Mouse (Mus musculus): ENCODE measurements around the gene Agtpbp1. TPM values are rescaled to one million over a fixed set of nuclear protein-coding genes. Genes with fewer than 3 reads are reported as not detected.

The Agtpbp1 gene
- polyA plus RNA-seq, 1 experiment from 2014 or later: 7.5 TPM

Other genes starting within 250 kb of the Agtpbp1 start
- 23.8 and 26.5 TPM in 2 replicates for gene Naa35, start within 50 bp of the Agtpbp1 start, polyA plus RNA-seq (2015; fragmentation: Nextera tagmentation; extraction: Ambion mirVana)
- gene Golm1, start 90.6 kb upstream of the Agtpbp1 start, polyA plus RNA-seq (2015; fragmentation: Nextera tagmentation; extraction: Ambion mirVana): 39.8 and 41.9 TPM in 2 replicates
- gene 4921517D22Rik, start 108.9 kb upstream of the Agtpbp1 start, polyA plus RNA-seq (2015; fragmentation: Nextera tagmentation; extraction: Ambion mirVana): not detected in 2 replicates
- gene Spata31d1a, start 125.1 kb upstream of the Agtpbp1 start, polyA plus RNA-seq (2015; fragmentation: Nextera tagmentation; extraction: Ambion mirVana): not detected in 2 replicates
- 0.02 TPM in 1 of 2 replicates, not detected in the other for gene Spata31d1b, start 127.1 kb upstream of the Agtpbp1 start, polyA plus RNA-seq (2015; fragmentation: Nextera tagmentation; extraction: Ambion mirVana)
- not detected in 2 replicates for gene Spata31d1d, start 146.5 kb upstream of the Agtpbp1 start, polyA plus RNA-seq (2015; fragmentation: Nextera tagmentation; extraction: Ambion mirVana)
- not detected in 2 replicates for gene 1700014D04Rik, start 161.5 kb upstream of the Agtpbp1 start, polyA plus RNA-seq (2015; fragmentation: Nextera tagmentation; extraction: Ambion mirVana)
- 231 and 236 TPM in 2 replicates for gene Isca1, start 184.6 kb upstream of the Agtpbp1 start, polyA plus RNA-seq (2015; fragmentation: Nextera tagmentation; extraction: Ambion mirVana)
- not detected in 2 replicates for gene Gm49354, start 197.0 kb upstream of the Agtpbp1 start, polyA plus RNA-seq (2015; fragmentation: Nextera tagmentation; extraction: Ambion mirVana)
- gene Tut7, start 237.9 kb upstream of the Agtpbp1 start, polyA plus RNA-seq (2015; fragmentation: Nextera tagmentation; extraction: Ambion mirVana): 57.2 and 60.4 TPM in 2 replicates